Mouse (Mus musculus) kidney, adult 2 months (tissue): ENCODE data around the gene Tmem30b.

Source experiments
- CTCF ChIP-seq: fragments of 200-500 bp; conservative IDR thresholded peaks from 2 replicates; pipeline ENCODE4 v1.5.1; 2011; ENCODE audit warnings: low read depth, mild to moderate bottlenecking, control low read depth, low read length, moderate library complexity, mixed read lengths; ENCODE audit not compliant: insufficient read depth, insufficient read length
- POLR2A ChIP-seq: fragments of 200-500 bp; IDR thresholded peaks from one replicate; pipeline ENCODE4 v1.6.1; 2011; ENCODE audit warnings: low read depth, low read length, control low read depth

DNA sequence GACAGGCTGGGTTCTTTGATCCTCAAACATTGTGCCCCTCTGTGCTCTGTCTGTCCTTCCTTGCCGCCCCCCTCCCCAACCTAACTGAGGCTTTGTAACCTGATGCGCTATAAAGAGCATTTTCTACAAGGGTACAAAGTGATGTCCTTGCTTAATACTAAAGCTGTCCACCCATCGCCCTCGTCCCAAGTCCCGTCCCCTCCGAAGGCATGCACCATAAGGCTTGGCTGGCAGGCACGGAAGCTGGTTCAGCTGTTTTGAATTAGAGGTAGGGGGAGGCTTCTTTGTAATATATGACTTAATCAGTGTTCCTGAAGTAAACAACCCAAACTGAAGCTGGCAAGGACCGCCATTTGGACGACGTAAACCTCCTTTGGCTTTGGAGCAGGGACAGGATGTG lies 51.0 kb downstream of the Tmem30b start:
- TF ChIP-seq POLR2A (no peak), CTCF (no peak)
